Mouse (Mus musculus): Measurements from ENCODE around the gene Usp22.
"Not testable (repeated sequence)": the region's sequence is repeated elsewhere in the genome, so short reads cannot be mapped to it uniquely, and the experiment has no call there.

Usp22 gene

GRCm38 (mm10) chr11:61145551-61145950 is 29.3 kb downstream of the Usp22 start:
- no peak for ATAC-seq (ENCODE audit: insufficient number of reproducible peaks, low FRiP score, low TSS enrichment)

GRCm38 (mm10) chr11:61143564-61144469 is 31.0 kb downstream of the Usp22 start:
- no peak for ATAC-seq (ENCODE audit: insufficient number of reproducible peaks, low FRiP score, low TSS enrichment)

GRCm38 (mm10) chr11:61142941-61143530 is 31.8 kb downstream of the Usp22 start:
- ATAC-seq (ENCODE audit: insufficient number of reproducible peaks, low FRiP score, low TSS enrichment) = no peak

GRCm38 (mm10) chr11:61142262-61142661 is 32.6 kb downstream of the Usp22 start:
- no peak for ATAC-seq (ENCODE audit: insufficient number of reproducible peaks, low FRiP score, low TSS enrichment)

- no peak for ATAC-seq (ENCODE audit: insufficient number of reproducible peaks, low FRiP score, low TSS enrichment)
Observed at GRCm38 (mm10) chr11:61141693-61142092, 33.2 kb downstream of the Usp22 start.

GRCm38 (mm10) chr11:61132943-61133342 is 41.9 kb downstream of the Usp22 start:
- no peak for ATAC-seq (ENCODE audit: insufficient number of reproducible peaks, low FRiP score, low TSS enrichment)

- ATAC-seq (ENCODE audit: insufficient number of reproducible peaks, low FRiP score, low TSS enrichment) = not testable (repeated sequence)
Observed at GRCm38 (mm10) chr11:61130646-61131045, 44.2 kb downstream of the Usp22 start.

GRCm38 (mm10) chr11:61129305-61129704 is 45.5 kb downstream of the Usp22 start:
- no peak for ATAC-seq (ENCODE audit: insufficient number of reproducible peaks, low FRiP score, low TSS enrichment)

- no peak for ATAC-seq (ENCODE audit: insufficient number of reproducible peaks, low FRiP score, low TSS enrichment)
Observed at GRCm38 (mm10) chr11:61127421-61128055, 47.3 kb downstream of the Usp22 start.

GRCm38 (mm10) chr11:61126606-61127355 is 48.1 kb downstream of the Usp22 start, which contains the start of gene Tnfrsf13b:
Gene Tnfrsf13b (plus strand): TSS chr11:61126755.
- no peak for ATAC-seq (ENCODE audit: insufficient number of reproducible peaks, low FRiP score, low TSS enrichment)

- ATAC-seq (ENCODE audit: insufficient number of reproducible peaks, low FRiP score, low TSS enrichment) = no peak
Observed at GRCm38 (mm10) chr11:61125970-61126369, 48.9 kb downstream of the Usp22 start.

- no peak for ATAC-seq (ENCODE audit: insufficient number of reproducible peaks, low FRiP score, low TSS enrichment)
Observed at GRCm38 (mm10) chr11:61123886-61124285, 51.0 kb downstream of the Usp22 start.

- ATAC-seq (ENCODE audit: insufficient number of reproducible peaks, low FRiP score, low TSS enrichment) = no peak
Observed at GRCm38 (mm10) chr11:61122769-61123288, 52.0 kb downstream of the Usp22 start.

- no peak for ATAC-seq (ENCODE audit: insufficient number of reproducible peaks, low FRiP score, low TSS enrichment)
Observed at GRCm38 (mm10) chr11:61122283-61122768, 52.5 kb downstream of the Usp22 start.

- ATAC-seq (ENCODE audit: insufficient number of reproducible peaks, low FRiP score, low TSS enrichment) = no peak
Observed at GRCm38 (mm10) chr11:61119996-61120583, 54.8 kb downstream of the Usp22 start.

- no peak for ATAC-seq (ENCODE audit: insufficient number of reproducible peaks, low FRiP score, low TSS enrichment)
Observed at GRCm38 (mm10) chr11:61116226-61116625, 58.6 kb downstream of the Usp22 start.

GRCm38 (mm10) chr11:61112323-61112995 is 62.4 kb downstream of the Usp22 start:
- no peak for ATAC-seq (ENCODE audit: insufficient number of reproducible peaks, low FRiP score, low TSS enrichment)

- ATAC-seq (ENCODE audit: insufficient number of reproducible peaks, low FRiP score, low TSS enrichment) = no peak
Observed at GRCm38 (mm10) chr11:61111472-61111871, 63.4 kb downstream of the Usp22 start.

- no peak for ATAC-seq (ENCODE audit: insufficient number of reproducible peaks, low FRiP score, low TSS enrichment)
Observed at GRCm38 (mm10) chr11:61110928-61111327, 63.9 kb downstream of the Usp22 start.
